Mouse (Mus musculus) lung, postnatal 4 days (tissue): ENCODE data around the gene Prdm4.

Experiments
- DNase-seq, 2 experiments: peaks; one replicate each; pipeline ENCODE4 v3.0.0; 2021

The Prdm4 gene

GRCm38 (mm10) chr10:85871698-85872478 is 45.1 kb downstream of the Prdm4 start:
- peak; percentile 92 to 93 for DNase-seq

GRCm38 (mm10) chr10:85846105-85846862 is 70.7 kb downstream of the Prdm4 start:
- DNase-seq, result peak; percentile 6 to 24
